Mouse (Mus musculus) gonadal fat pad, adult 2 months (tissue): ENCODE measurements around the gene Carmil2. TPM values are rescaled to one million over a fixed set of nuclear protein-coding genes. Genes with fewer than 3 reads are reported as not detected.
A peak's percentile ranks its signal among the peaks of the same experiment; 100 is the strongest.

ENCODE experiments used
- DNase-seq: peaks from one replicate; pipeline ENCODE4 v3.0.0-alpha.2; 2012; ENCODE audit warnings: low read depth
- polyA plus RNA-seq: library from polyadenylated mRNA; depleted of rRNA; stranded (reverse); fragments of >200 nt; gene quantifications from 2 replicates; pipeline ENCODE4 v1.2.3, GENCODE M21; 2012

Carmil2 gene
- polyA plus RNA-seq, 1 experiment, result 0.81 TPM

DNA sequence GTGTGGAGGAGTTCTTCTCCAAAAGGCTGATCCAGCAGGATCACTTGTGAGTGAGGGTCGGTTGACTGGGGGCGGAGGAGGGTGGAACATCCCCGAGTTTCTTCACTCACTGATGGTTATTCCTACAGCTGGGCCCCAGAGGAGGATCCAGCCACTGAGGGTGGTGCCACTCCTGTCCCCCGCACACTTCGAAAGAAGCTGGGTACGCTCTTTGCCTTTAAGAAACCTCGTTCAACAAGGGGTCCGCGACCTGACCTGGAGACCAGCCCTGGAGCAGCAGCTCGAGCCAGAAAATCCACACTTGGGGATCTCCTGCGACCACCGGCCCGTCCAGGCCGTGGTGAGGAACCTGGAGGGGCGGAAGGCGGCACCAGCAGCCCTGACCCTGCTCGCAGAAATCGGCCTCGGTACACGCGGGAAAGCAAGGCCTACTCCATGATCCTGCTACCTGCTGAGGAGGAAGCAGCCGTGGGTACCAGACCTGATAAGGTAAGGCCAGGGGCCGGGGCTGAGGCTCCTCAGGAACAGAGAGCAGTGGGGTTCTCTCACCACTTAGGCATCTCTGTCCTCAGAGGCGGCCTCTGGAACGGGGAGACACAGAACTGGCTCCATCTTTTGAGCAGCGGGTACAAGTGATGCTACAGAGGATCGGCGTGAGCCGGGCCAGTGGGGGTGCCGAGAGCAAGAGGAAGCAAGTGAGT lies 9.2 kb downstream of the Carmil2 start:
- no peak for DNase-seq

DNA sequence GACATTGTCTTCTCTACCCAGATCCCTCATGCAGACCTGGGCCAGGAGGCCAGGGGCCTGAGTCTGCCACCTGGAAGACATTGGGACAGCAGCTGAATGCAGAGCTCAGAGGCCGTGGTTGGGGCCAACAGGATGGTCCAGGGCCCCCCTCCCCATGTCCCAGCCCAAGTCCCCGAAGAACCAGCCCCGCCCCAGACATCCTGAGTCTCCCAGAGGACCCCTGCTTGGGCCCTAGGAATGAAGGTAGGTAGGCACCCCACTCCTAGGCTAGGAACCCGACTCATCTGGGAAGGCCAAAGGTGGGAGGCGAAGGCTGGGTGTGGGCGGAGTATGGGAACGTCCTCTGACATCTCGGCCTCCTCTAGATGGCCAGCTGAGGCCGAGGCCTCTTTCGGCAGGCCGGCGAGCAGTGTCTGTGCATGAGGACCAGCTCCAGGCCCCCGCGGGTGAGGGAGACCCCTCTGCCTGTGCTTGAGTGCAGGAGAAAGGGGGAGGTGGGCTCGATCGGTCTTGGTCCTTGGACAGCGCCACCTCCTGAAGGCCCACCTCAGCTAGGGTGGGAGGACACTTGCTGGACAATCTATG lies 11.2 kb downstream of the Carmil2 start:
- no peak for DNase-seq

DNA sequence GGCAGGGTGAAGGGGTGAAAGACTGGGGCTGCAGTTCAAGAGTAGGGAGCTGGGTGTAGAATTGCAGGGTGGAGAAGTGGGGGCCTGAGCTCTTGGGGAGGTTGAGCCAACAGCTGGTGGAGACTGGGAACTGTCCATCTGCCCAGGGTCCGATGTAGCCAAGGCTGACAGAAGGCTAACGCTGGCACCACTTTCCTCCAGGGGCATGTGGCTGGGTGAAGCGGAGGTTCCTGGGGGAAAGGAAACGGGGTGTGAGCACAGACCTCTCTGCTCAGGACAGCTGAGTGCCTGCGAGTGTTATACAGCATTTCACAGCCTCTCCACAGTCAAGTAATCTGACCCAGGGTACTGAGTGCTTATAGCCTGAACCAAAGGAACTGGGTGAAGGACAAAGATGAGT lies 12.7 kb downstream of the Carmil2 start:
- DNase-seq, result no peak

DNA sequence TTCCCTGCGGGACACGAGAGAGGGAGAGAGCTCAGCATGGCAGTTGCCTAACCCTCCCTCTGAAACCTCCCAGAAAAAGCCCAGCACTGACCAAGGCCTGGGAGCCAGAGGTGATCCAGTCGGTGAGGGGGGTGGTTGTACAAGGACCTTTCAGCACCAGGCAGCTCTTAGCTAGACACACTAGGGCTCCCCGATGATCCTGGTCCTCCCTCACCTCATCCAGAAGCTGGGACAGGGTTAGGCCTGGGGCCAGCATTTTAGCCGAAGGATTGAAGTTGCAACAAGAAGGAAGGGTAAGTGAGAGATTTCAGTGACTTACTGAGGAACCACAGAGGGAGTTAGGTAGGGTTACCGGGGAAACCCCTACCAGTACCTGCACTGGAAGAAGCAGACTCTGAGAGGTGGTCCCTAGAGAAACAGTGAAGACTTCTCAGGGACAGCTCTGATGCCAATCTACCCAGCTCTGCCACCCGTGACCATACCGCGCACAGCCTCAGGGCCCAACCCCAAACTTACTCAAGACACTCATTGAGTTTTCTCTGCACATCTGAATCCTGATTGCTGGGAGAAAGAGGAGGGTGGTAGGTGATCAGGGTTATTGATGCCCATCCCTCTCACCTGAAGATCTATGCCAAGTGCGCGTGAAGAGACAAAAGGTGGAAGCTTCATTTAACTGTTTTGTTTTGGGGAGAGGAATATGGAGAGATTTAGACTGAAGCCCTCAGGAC lies 13.6 kb downstream of the Carmil2 start:
- no peak for DNase-seq

DNA sequence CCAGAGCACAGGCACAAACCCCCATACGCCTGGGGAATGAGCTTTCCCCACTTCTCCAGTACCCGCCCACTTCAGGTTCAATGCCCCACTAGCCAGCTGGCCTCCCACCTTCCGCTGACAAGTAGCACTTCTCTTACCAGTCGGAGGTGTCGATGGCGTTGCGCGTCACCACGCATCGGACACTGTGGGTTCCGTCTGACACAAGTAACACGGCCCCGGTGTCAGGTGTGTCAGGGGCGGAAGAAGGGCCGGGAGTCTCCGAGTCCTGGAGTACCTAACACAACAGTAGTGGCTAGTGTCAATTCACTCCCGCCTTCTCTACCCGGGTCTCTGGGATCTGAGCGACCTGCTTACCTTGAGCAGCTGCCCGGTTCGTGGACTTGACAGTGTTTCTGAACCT lies 14.5 kb downstream of the Carmil2 start:
- peak; percentile 22 for DNase-seq

DNA sequence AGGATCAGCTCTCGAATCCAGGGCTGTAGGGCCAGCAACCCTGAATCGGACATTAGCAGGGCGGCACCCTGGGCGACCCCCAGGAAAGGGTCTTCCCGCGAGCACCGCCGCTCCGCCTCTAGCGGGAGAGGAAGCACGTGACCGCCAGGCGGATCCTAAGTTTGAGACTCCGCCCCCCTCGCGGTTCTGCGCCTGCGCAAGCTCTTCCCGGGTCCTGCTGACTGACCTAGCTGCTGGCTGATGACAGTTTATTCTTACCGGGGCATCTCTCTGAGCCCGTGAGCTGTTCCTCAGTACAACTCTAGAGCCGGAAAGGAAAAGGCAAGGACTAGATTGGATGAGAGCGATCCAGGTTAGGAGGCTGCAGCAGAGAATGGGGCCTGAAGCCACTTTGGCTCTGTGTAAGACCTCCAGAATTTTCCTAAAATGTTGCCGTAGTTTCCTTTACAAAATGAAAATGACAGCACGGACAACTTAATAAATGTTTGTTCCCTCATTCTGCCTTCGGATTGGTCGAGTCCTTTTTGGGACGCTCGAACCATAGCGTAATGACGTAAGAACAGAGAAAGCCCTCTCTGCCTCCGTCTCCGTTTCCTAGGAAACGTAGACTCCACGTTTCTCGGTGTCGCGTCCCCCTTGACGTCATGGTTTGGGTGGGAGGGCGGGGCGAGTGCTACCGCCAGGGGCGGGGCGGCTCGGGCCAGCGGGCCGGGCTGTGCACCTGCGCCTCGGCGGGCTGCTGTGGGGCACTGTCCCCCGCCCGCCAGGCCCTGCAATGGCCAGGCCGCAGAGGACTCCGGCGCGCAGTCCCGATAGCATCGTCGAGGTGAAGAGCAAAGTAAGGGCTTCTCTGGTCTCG lies 15.1 kb downstream of the Carmil2 start, which contains the start of the genes Acd and Pard6a:
Gene Acd (minus strand): TSS at position 137 of the 859 bp plus-strand sequence.
Gene Pard6a (plus strand): TSS at position 183 of the 859 bp plus-strand sequence.
- DNase-seq, result peak; percentile 45

DNA sequence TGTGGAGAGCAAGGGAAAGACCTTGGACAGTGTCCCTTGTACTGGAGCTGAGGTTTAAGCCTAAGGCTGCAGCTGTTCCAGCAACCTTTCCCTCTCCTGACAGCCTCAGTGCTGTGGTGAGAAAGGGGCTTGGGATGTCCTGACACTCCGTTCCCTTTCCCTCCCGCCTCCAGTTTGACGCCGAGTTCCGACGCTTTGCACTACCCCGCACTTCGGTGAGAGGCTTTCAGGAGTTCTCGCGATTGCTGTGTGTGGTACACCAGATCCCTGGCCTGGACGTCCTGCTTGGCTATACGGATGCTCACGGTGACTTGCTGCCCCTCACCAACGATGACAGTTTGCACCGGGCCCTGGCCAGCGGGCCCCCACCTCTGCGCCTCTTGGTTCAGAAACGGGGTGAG lies 15.9 kb downstream of the Carmil2 start:
- no peak for DNase-seq

DNA sequence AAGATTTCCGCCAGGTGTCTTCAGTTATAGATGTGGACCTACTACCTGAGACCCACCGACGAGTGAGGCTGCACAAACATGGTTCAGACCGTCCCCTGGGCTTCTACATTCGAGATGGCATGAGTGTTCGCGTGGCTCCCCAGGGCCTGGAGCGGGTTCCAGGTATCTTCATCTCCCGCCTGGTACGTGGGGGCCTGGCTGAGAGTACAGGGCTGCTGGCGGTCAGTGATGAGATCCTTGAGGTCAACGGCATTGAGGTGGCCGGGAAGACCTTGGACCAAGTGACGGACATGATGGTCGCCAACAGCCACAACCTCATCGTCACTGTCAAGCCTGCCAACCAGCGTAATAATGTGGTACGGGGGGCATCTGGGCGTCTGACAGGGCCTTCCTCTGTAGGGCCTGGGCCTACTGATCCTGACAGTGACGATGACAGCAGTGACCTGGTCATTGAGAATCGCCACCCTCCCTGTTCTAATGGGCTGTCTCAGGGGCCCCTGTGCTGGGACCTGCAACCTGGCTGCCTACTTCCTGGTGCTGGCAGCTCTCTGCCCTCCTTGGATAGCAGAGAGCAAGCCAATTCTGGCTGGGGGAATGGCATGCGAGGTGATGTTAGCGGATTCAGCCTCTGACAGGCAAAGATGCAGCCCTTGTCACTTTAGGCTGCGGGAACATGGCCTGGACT lies 16.8 kb downstream of the Carmil2 start:
- DNase-seq, result no peak

DNA sequence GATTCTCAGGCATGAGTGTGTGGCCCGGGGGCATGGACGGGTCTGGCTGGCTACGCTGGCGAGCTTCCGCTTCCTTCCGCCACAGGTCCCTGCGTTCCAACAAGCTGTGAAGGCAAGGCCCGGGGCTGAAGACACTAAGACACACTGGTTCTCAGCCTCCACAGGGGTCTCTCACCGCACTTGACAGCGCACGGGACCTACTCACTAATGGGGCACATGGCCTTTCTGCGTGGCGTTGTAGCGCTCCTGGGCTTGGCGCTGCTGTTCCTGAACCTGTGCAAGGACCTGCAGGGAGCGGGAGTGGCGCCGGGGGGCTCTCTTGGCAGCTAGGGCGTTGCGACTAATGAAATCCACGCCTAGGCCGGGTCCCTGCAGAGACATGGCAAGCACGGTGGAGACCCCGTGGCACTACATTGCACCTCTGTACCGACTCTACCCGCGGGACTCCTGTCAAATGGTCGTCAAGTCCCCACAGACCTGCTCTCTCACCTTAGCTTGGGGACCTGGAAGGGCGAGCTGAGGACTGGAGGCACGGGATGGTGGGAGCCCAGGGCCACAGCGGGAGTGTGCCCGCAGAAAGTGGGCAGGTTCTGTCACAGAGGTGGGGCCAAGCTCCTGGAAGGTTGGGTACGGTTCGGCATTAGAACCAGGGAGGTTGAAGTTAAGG lies 18.2 kb downstream of the Carmil2 start:
- no peak for DNase-seq

DNA sequence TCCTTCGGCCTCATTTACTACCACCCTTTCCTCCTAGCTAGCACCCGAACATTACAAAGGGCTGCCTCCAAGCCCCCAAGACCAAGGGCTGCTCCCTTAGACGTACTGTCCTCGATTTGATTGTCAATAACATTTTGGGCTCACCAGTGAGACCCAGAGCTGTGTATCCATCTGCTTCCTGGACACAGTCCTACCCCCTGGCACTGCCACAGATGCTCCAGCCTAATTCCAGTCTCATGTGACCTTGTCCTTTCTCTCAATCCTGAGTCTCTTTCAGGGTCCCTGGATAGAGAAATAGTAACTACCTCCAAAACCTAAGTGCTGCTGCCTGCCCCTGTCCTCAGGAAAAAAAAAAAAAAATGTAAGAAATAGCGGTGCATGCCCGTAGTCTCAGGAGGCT lies 18.9 kb downstream of the Carmil2 start:
- no peak for DNase-seq

DNA sequence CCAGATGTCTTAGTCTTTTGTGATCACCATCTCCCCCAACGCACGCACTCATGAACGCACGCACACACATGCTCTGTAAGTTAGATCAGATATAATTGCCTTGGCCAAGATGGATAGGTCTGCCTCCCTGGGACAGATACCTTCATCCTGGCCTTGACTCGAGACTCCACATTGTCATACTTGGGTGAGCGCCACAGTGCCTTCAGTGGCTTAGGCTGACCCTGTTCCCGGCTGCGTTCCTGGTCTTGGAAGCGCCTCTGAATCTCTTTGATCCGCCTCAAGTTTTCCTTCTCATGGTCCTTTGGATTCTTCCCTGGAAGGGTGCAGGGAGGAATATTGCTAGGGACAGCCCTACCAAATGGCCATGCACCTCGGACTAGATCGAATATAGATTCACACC lies 20.4 kb downstream of the Carmil2 start:
- DNase-seq, result no peak

DNA sequence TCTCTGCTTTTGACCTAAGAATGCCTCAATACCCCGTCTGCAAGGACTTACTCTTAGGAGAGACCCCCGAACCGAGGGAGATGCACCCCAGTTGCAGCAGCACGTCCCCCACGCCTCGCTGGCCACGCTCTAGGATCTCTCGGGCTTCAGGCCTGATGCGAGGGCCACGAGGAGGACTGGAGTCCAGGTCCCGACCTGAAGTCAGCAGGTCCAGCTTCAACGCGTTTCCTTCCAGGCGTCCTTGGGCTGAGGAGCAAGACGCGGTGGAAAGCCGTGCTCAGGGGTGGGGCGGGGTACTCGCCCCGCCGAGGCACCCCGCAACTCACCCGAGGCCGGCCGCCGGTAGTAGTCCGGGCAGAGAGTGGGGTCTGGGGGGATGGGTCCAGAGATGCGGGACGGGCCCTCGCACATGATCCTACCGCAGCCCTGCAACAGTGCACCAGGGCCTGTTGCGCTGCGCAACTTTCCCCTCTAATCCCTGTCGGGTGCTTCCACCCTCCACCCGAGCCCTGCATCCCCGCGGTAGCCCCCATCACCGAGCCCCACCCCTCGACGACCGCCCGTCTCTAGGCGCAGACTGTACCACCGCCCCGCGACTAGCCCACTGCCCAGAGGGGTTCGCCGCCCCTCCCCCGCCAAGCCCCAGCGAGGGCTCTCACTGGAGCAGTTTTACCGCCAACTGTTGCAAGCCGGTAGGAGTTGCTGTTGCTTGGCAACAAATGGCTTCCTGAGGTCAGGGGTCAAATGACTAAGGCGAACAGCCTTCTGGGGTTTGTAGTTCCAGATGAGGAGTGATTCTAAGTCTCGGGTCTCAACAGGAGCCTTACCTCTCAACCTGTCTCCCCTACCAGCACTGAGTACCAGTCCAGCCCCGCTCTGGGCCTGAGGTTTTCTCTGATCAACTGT lies 21.7 kb downstream of the Carmil2 start, which contains the start of the genes 4933405L10Rik and Enkd1:
Gene 4933405L10Rik (plus strand): TSS at position 158 of the 906 bp plus-strand sequence.
Gene Enkd1 (minus strand): TSS at position 713 of the 906 bp plus-strand sequence.
- peak; percentile 38 for DNase-seq

DNA sequence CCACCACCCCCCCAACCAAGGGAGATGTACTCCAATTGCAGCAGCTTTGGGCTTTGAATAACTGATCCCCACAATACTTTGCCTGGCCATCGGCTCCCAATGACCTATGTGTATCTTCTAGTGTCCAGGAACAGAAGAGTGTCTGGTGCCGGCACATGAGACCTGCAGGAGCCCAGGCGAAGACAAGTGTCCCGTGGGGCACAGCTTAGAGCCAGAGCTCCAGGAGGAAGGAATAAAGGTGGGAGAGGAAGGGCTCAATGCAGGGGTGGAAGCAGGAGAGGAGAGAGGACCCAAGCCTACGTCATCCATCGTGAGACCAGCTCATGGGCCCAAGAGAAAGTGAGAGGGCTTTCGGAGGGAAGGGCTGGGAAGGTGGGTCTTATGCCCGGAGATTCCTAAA lies 22.6 kb downstream of the Carmil2 start:
- DNase-seq, result no peak

DNA sequence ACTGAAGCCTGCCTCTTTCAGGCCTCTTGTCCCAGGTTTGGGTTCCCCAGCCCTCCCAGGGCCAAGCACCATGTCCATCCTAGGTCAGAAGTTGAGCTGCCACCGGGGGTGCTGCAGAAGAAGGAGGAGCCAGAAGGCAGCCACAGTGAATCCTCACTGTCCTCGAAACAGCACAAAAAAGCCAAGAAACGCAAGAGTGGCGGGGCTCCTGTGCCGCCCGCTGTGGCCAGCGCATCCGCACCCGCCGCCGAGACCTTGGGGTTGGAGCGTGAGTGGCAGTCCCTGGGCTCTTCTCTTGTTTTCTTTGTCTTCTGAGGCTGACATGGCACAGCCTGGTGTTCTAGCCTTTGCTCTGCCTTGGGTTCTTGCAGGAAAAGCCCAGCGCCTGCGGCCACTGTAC lies 23.2 kb downstream of the Carmil2 start:
- DNase-seq, result no peak

DNA sequence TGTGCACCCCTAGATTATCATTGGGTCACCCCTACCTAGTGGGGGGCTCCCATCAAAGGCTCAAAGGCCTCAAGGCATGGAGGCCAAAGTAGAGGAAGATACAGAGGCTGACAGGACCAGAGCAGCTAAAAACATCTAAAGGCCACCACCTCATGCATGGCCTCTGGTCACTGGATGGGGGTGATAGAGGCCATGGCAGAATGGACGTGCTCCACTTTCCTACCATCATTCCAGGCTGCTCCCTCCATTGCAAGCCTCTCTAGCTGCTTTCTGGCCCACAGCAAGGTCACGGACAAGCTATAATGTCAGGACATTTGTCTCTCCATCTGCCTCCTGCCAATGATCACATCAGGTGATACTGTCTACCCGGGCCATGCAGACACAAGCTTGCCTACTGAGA lies 26.2 kb downstream of the Carmil2 start:
- no peak for DNase-seq

DNA sequence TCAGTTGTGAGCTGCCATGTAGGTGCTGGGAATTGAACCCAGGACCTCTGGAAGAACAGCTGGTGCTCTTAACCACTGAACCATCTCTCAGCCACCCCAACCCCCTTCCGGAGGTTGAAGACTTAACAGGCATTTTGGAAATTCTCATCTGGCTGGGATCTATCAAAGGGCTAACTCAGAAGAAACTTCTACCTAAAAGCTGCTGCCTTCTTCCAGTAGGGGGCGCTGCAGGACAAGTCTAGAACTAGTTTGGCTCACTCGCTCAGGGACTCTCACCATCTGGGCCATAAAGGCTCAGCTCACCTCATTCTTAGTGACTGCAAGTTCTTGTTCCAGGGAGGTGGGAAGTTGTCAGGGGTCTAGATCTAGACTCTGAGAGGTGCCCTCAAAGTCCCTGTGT lies 28.1 kb downstream of the Carmil2 start:
- peak; percentile 20 for DNase-seq

DNA sequence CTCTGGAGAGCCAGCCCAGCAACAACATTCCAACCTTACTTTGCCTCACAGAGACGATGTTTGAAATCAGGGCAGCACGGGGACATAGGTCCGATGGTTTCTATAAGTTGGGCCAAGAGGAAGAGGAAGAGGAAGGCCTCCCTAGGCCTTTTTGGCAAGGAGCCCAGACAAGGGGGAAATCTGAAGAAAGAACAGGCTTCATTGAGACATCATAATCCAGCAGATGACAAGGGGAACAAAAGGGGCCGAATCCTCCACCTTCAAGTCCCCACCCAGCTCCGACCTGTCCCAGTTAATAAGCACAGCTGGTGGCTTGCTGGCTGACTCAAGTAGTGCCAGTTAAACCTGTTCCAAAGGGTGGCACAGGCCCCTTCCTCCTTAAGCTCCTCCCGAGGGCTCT lies 29.0 kb downstream of the Carmil2 start:
- no peak for DNase-seq

DNA sequence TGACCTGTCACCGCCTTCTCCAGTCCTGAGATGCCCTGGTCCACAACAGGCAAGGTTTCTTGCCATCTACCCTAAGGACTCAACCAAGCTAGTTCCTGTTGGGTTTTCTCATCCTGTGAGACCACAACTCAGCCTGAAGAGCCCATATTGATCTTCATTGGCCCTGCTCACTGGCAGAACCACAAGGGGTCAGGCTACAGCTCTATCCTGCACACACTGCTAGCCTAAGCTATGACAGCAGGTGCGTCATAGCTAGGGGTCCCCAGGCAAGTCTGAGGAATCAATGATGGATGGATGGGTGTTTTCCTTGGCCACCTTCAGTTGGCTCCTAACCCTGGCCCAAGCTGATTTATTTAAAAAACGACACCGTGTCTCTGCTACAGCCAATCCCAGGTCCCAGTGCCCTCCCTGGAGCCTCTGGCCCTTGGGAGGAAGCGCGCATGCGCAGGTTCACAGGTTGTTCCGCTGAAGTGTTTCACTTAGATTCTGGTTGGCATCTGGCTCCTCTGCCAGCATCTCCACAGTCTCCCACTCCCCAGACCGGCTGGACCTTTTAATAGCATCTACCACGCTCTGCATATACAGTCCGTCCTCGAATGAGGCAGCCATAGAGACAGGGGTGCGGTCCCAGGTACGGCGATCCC lies 30.4 kb downstream of the Carmil2 start:
- DNase-seq, result no peak

DNA sequence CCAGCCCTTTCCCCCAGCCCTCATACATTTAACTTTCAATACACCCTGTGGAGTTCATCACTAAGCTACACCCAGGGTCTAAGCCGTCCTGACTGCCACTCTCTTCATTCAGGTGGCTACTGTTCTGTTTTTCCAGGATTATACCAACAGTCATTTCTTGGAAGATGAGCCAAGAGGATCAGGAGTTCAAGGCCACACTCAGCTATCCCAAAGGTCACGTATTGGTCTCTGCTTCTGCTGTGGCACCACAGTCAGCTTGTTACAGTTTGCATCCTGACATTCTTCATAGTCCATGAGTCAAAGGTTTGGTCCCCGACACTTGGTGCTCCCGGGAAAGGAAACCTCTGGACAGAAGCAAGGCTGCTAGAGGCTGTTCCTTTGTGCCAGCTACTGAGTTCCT lies 33.6 kb downstream of the Carmil2 start:
- no peak for DNase-seq
